Mouse (Mus musculus): ENCODE results near the gene Stk32b.

The Stk32b gene

DNA sequence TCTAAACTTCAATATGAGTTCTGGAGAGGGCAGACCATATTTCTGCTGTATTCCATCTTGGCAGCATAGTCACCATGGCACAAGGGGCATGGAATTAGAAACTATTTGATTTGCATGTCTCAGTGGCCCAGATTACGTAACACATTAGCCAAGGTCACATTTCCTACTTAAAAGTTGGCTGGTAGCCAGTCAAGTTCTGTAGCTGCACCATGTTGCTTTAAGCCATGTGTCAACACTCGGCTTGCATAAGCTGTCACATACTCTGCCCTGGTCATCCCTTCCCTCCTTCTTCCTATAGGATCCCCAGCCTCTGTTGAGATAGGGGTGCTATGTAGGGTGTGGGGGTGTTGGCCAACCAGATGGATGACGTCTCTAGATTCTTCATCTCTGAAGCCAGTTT is 196.5 kb downstream of the Stk32b start:
- DNase-seq (ENCODE audit: low read depth, low spot score), result no peak

DNA sequence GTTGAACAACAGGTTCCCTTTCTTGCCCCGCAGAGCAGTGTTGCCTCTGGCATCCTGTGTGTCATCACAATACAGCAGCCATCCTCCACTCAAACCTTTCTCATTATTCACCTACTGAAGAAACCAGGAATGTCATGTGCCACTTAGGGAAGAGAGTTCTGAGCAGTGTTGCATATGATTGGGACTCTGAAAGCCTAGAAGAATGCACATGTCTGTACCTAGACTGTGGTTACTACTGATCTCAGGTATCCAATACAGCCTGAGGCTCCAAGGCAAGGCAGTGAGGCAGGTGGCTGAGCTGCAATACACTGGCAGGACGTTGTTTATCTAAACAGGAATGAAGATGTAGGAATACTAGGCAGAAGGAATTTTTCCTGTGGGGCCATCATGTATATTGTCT is 204.5 kb downstream of the Stk32b start:
- DNase-seq (ENCODE audit: low read depth, low spot score), result peak; percentile 8

DNA sequence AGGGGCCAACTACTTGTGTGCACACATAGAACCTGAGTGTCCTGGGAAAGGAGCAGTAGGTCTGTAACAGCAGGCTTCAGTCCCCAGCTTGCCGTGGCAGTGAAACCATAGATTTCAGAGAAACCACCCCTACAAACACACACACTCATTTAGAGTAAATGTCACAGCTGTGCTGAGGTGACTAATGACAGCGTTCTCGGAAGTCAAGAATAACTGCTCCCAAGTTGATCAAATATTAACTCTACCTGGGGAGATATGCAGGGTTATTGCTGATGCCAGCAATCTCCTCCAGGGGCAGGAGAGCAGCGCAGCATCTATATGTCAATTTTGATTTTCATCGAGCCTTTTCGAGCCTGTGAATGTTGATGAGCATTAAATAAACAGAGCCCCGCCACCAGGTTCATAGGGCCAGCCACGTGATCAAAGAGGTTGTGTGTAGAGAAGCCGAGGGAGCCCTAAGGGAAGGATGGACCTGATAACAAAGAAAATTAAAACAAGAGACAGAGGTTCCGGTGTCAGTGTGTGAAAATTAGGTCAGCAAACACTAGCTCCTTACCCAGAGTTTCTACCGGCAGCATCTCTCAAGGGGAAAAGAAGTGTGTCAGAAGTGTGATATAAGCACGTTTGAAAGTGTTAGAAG is 210.0 kb downstream of the Stk32b start:
- no peak for DNase-seq (ENCODE audit: low read depth, low spot score)

DNA sequence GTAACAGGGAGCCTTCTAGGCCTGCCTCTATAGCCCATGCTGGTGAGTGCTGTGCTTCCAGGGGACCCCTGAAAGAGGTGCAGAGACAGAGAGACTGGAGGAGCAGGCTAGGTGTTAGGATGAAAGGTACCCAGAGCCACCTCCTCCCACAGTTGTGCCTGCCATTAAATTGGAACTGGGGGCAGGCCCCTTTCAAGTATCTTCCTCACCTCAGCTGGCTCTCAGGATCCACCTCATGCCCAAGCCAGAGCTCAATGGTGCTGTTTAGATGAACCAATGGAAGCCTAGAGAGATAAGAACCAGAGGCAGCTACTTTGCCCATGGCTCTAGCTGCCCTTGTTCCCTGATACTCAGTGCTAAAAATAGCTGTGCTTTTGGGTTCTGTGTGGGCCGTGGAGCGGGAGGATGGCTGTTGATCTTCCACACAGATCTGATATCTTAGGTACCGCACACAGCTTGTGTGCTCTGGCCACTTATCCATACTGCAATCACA is 221.9 kb downstream of the Stk32b start:
- peak; percentile 6 for DNase-seq (ENCODE audit: low read depth, low spot score)

DNA sequence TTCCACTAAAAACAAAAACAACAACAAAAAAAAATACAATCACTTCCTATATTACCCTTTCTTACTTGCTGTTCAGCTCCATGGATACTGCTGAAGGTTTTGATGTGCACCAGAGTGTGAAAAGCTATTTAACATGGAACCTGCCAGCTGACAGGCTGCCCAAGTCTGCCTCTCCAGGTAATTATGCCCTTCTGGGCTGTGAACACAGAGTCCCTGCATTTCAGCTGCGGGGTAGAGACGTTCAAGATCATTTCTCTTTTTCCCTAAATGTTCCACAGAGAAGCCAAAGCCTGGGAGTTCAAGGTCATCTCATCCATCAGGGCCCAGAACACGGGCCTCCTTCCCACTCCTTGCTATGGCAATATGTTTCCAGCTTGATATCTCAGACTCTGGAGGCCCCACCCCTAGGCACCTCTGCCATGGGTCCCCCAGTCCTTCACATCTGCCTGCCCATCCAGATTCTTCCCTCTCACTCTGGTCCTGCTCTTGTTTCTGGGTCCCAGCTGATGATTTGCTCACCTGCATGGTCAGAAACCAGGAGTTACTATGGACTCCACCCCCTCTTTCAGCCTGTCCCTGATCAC is 244.9 kb downstream of the Stk32b start:
- DNase-seq (ENCODE audit: low read depth, low spot score), result peak; percentile 13

DNA sequence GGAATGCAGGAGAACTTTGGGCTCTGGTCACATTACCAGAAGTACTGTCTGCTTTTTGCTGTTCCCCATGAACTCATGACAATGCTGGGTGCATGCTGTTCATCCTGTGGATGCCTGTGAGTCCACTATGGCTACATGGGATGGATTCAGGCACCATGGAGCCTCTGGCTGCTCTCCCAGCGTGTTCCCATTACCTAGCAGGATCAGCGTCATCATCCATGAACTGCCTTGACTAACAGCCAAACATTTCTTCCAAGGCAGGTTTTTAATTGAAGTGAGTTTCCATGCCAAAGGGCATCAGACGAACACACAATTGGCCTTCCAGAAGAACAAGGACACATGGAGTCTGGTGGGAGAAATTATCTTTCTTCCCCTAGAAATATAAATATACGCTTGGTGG is 245.4 kb downstream of the Stk32b start:
- no peak for DNase-seq (ENCODE audit: low read depth, low spot score)

DNA sequence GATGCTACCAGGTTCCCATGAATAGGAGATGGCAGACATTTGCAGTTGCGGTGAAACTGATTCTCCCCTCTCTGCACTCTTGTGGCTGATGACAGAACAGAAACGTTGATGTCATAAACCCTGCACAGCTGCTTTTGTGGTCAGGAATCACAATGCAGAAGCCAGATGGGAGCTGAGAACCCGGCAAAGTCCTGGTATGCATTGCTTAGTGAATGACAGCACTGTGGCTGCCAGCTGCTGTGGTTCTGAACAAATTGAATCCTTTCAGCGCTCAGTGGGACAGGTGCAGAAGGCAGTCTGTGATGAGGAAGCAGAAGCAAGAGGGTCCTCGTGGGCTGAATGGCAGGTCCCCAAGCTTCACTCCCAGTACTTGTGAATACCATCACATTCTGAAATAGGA is 247.9 kb downstream of the Stk32b start:
- DNase-seq (ENCODE audit: low read depth, low spot score), result no peak

DNA sequence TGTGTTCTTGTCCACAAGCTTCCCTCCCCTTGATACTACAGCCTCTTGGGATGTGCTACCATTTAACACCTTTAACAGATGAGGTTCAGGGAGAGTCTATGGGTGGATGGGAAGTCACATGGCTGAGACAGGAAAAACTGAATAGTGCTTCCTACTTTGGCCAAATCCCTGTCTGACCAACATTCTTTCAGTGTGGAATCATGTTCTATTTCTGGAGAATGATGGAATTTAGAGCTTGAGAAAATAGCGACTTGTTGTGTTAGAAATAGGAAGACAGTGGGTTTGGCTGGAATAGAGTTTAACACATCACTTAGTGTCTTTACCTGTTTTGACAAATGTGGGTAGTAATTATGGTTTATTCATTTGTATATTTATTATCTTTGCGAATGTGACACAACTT is 249.3 kb downstream of the Stk32b start:
- DNase-seq (ENCODE audit: low read depth, low spot score), result no peak

DNA sequence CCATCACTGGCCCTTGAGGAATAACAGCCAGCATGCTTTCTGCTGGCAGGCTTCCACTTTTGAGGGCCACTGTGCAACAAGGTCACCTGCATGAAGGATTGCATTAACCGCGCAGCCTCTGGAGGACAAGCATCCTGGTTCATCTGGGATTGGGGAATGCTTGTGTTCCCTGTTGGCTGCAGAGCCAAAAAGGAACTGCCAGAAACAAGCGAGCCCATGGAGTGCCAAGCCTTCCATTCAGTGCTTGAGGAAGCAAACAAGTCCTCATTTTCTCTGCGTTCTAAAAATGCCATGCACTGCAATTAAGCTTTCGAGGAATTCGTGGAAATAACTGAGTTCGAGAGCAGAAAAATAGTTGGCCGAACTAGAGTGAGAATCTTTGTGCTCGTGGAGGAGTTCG is 251.5 kb downstream of the Stk32b start:
- peak; percentile 58 for DNase-seq (ENCODE audit: low read depth, low spot score)

DNA sequence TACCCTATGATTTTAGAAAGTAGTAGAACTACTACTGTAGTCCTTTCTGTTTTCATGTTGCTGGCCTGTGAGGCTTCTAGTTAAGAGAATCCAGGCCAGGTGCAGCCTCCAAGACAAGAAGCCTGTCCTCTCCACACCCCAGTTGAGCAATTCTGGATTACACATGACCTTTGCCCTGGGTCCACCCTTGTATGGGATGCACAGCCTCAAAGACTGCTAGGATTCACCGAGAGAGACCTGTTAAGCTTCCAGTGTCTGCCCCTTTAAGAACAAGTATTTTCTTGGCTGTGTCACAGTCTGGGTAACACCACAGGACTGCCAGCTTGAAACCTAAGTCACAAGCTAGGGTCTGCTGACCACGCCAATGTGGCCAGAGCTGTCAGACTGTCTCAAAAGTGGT is 258.7 kb downstream of the Stk32b start:
- no peak for DNase-seq (ENCODE audit: low read depth, low spot score)

DNA sequence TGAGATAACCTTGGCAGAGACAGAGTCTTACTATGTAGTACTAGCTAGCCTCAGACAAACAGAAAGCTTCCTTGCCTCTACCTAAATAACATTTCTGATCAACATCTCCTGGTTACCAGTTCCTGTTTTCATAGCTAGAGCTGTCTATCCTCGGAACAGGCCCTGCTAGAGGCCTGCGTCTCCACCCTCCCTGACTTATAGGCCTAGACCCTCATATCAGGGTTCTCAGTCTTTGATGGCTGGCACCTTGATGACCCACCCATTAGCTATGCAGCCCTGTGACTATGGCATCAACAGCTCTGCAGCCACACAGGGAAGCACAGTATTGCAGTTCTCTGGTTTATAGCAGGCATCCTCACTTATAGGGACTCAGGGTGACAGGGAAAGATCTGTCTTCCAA is 259.1 kb downstream of the Stk32b start:
- DNase-seq (ENCODE audit: low read depth, low spot score), result no peak

DNA sequence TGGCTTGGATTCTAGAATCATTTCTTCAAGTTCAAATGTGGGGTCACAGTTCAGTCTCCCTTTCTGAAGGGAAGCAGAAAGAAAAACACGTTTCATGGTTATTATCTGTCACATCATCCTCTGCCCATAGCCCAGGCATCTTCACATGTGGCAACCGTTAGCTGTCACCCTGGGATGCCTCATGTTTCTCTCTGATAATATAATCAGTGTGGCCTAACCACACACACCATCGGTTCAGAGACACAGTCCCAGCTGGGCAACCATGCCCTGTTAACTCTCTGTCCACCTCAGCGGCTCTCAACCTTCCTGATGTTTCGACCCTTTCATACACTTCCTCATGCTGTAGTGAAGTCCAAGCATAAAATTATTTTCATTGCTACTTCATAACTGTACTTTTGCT is 259.8 kb downstream of the Stk32b start:
- DNase-seq (ENCODE audit: low read depth, low spot score), result no peak

DNA sequence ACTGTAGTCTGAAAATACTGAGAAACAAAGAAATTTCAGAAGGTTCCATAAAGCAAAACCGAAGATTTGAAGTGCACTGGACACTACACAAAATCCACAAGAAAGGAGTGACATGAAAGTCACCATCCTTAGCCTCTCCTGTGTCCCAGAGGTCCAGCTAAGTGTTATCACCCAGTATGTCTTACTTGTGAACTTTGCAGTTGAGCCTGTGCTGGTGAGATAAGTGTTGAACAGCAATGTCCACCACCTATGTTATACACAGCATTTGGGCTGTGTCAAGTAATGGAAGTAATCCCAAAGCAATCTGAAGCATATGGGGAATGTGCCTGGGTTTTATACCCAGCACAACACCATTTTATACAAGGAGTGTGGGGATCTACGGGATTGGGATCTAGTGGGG is 260.4 kb downstream of the Stk32b start:
- no peak for DNase-seq (ENCODE audit: low read depth, low spot score)

DNA sequence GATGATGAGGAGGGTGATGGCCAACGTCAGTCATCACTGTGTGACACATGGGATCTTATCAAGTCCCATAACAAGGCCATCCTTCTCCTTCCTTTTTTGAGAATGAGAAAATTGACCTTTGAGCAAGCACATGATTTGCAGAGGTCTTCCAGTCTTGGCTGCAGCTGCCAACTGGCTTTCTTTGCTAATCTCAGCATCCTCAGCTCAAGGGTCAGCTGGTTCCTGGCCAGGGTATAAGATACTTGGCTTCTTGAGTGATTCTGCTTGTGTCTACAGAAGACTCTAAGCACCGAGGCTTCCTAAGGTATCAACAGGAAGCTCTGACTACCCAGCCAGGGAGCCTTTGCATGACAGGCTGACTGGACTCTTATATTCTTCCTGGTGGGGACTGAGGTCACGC is 269.4 kb downstream of the Stk32b start:
- no peak for DNase-seq (ENCODE audit: low read depth, low spot score)

DNA sequence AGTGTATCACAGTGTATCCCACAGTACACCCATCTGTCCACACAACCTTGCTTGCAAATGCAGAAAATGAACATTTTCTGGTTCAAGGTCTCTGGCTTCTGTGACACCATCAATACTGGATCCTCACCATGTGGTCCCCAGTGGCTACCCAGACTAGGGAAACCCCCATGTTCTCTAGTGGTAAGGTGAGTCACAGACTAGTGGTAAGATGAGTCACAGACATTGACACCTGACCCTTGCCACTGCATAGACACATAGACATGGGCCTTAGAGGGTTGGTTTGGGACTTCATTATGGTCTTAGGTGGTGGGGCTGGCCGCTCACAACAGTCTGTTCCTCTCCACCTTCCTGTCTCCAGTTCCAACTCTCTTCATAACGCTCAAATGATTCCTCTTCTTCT is 274.2 kb downstream of the Stk32b start:
- no peak for DNase-seq (ENCODE audit: low read depth, low spot score)

DNA sequence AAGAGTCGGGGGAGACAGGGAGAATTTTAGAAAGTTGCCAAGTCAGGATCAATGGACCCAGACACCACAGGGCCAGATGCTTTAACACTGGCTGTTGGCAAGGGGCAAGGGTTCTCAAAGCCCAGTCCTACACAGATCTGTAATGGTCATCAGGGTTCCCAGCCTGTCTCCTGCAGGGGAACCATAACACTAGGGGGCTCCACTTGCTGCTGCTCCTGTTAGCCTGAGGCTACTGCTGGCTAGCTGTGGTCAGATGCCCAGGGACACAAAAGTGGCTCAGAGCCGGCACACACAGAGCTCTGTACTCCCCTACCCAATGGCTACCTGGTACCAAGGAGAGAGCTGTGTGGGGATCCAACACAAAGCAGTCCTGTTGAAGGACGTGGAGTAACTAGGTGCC is 281.6 kb downstream of the Stk32b start:
- DNase-seq (ENCODE audit: low read depth, low spot score), result no peak

DNA sequence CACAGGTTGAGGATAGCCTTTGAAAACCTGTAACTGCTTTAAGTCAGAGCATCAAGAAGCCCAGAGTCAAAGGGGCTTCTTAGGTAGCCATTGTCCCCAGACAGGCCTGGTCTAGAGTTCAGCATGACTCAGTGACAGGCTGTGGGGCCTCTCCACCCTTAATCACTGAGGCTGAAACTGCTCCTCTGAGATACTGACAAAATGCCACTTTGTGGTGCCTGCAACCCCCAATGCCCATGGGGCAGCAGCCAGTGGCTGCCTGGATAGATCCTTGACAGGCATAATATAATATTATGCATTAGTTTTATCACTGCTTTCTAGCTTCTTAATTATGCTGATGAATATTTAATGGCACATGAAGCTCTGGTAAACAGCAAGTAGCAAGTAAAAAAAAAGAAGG is 289.8 kb downstream of the Stk32b start:
- DNase-seq (ENCODE audit: low read depth, low spot score), result no peak

DNA sequence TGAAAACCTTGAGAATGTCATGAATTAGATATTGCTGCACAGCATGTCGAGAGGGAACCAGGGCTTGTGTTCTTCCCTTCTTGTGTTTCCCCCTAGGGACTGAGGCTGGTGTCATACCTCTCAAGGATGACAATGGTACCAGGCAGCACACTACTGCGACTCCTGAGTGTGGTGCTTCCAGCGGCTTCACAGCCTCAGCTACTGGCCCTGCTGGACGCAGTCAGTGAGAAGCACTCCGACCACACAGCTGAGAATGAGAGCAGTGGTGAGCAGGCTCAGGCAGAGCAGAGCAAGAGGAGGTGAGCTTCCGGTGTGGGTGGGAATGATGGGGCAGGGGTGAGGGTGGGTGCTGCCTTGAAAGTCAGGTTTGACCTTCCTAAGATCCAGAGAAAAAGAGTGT is 297.9 kb downstream of the Stk32b start:
- DNase-seq (ENCODE audit: low read depth, low spot score), result no peak
